Mouse (Mus musculus): ENCODE measurements around the gene Csnk2a2. TPM values are rescaled to one million over a fixed set of nuclear protein-coding genes. Genes with fewer than 3 reads are reported as not detected.

Csnk2a2 gene
- polyA plus RNA-seq, 1 experiment from 2014 or later, result 7.3 TPM

DNA sequence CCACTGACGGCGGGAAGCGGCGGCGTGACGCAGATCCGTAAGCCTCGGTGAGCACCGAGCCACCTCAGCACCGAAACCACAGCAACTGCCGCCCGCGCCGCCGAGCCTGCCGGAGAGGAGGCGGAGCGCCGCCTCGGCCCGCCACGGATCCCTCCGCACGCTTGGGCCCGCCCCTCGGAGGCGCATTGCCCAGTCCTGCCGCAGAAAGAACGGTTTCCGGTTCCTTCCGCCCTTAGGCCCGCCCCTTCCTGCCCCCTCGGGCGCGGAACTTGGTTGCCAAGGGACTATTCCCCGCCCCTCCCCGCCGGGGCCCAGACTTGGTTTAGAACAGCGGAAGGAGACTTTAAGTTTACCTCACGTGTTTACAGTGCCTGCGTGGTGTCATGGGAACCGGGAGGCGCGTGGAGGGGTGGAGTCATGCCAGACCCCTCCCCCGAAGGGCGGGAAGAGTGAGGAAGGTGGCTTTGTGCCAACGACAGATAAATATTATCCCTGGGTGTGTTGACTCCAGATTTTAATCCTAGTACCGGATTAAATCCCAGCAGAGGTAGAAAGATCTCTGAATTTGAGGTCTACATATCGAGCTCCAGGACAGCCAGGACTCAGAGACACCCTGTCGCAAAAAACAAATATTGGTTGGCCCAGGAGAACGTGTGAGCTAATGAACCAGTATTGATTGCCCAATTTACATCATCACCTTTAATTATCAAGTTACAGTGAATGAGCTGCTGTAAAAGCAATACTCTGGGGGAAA, 55.0 kb downstream of the Csnk2a2 start, which contains the start of gene Cfap20:
Gene Cfap20, minus strand, starts transcription at position 184 of the 754 bp plus-strand sequence.
- Histone ChIP-seq H3K27ac (replicated peaks) (peak within 1 kb of the TSS; percentile 94), H3K4me2 (peak within 1 kb of the TSS; percentile 80), H3K36me3 (no peaks in the 10 kb centered on the region), H3K4me1 (peaks cover 38% of the 10 kb centered on the region), H3K4me3 (replicated peaks) (peak within 1 kb of the TSS; percentile 94), H3K9ac (replicated peaks) (peak within 1 kb of the TSS; percentile 96), H3K27me3 (replicated peaks) (no peaks in the 10 kb centered on the region), H3K9me3 (replicated peaks) (no peaks in the 10 kb centered on the region)
- peak; percentile 95 for ATAC-seq (ENCODE audit: low FRiP score)
- under 1% methylated on average over 51 of the region's 51 CpGs for WGBS

DNA sequence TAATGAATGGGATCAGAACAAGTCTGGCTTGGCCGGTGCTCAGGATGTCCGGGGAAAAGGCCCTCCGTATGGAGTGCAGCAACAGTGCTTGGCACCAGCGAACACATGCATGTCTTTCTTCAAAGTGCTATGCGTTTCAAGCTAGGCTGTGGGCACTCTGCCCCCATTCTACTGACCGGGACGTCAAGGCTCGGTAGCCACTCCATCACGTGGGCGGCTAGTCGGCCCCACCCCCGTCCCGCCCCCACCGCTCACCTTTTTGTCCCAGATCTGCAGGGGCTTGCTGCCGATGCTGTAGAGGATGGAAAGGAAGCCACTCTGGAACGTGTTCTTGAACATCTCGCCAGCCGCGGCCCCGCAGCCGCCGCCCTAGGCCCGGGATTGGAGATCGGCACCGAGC, 55.6 kb downstream of the Csnk2a2 start:
- peak; percentile 54; the same call in 1 of the 2 replicates for ATAC-seq (ENCODE audit: low FRiP score)
- Histone ChIP-seq H3K36me3 (no peaks in the 10 kb centered on the region), H3K4me3 (replicated peaks) (peak overlapping the region; percentile 94), H3K27ac (replicated peaks) (peak overlapping the region; percentile 94), H3K27me3 (replicated peaks) (no peaks in the 10 kb centered on the region), H3K9ac (replicated peaks) (peak overlapping the region; percentile 96), H3K9me3 (replicated peaks) (no peaks in the 10 kb centered on the region), H3K4me2 (peak overlapping the region; percentile 80), H3K4me1 (peaks cover 44% of the 10 kb centered on the region)
- WGBS, result under 1% methylated on average over 22 of the region's 25 CpGs

DNA sequence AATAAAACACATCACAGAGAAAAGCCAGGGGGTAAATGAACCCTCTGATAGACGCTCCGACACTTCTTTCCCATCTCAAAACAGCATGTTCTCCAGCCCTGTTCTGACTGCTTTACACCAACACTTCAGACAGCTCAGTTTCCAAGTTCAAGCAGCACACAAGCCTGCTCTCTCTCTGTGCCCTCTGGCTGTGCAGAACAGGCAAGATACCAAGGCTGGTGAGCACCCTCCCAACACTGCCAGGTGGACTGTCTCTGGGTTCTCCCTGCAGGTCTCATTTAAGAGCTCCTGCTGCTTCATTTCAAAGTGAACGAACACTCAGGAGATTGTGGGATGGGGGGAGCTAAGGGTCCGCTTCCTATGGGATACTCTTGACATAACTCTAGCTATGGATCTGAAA, 56.7 kb downstream of the Csnk2a2 start:
- 63% methylated on average over 4 of the region's 4 CpGs for WGBS
- H3K27ac ChIP-seq (replicated peaks), result no peak overlapping the region
- H3K9me3 ChIP-seq (replicated peaks), result no peaks in the 10 kb centered on the region
- peak overlapping the region; percentile 96; the same call in 1 of the 2 replicates for H3K9ac ChIP-seq (replicated peaks)
- no peaks in the 10 kb centered on the region for H3K36me3 ChIP-seq
- no peak for ATAC-seq (ENCODE audit: low FRiP score)
- H3K4me2 ChIP-seq, result peak overlapping the region; percentile 80
- H3K4me1 ChIP-seq, result peaks cover 54% of the 10 kb centered on the region
- H3K4me3 ChIP-seq (replicated peaks), result peak overlapping the region; percentile 94
- no peaks in the 10 kb centered on the region for H3K27me3 ChIP-seq (replicated peaks)

DNA sequence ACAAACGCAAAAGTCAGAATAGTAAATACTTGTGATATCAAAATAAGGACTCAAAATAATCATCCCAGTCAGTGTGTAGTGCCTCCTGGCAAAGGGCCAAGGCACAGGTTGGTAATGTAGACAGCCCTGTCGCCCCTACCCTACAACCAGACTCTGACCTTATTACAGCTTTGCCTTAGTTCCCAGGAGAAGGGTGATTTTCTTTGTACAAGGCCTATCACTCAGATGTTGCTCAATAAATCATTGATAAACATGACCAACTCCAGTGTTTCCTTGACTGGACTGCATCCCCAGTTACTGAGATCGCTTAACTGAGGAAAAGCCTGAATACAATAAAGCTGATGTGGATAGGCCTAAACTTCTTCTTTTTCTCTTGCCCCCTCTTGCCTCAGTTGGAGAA, 57.4 kb downstream of the Csnk2a2 start:
- Histone ChIP-seq H3K4me2 (peak overlapping the region; percentile 80), H3K9me3 (replicated peaks) (no peaks in the 10 kb centered on the region), H3K4me3 (replicated peaks) (no peak overlapping the region), H3K27ac (replicated peaks) (no peak overlapping the region), H3K9ac (replicated peaks) (no peak overlapping the region), H3K36me3 (no peaks in the 10 kb centered on the region), H3K4me1 (peaks cover 61% of the 10 kb centered on the region), H3K27me3 (replicated peaks) (no peaks in the 10 kb centered on the region)
- no peak for ATAC-seq (ENCODE audit: low FRiP score)
- WGBS, result 72% methylated on average over 3 of the region's 3 CpGs

DNA sequence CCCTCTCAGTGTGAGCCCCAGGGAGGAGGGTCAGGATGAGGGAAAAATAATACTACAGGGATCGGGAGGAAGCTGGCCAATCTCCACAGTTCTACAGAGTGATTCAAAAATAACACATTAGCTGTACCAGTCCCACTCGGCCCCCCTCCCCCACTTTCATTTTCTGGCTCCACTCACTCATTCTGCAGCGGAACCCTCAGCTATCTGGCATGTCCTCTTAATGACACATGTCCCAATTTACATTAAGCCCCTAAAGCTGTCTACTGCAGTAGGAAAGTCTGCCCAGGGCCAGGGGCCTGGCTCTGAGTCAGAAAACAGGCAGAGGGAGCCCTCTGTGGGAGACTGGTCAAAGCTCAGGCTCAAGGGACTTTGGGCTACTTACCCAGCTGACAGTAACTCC, 59.9 kb downstream of the Csnk2a2 start:
- no peak overlapping the region; the same call in 1 of the 2 replicates for H3K4me3 ChIP-seq (replicated peaks)
- no peak overlapping the region for H3K9ac ChIP-seq (replicated peaks)
- peaks cover 81% of the 10 kb centered on the region for H3K4me1 ChIP-seq

DNA sequence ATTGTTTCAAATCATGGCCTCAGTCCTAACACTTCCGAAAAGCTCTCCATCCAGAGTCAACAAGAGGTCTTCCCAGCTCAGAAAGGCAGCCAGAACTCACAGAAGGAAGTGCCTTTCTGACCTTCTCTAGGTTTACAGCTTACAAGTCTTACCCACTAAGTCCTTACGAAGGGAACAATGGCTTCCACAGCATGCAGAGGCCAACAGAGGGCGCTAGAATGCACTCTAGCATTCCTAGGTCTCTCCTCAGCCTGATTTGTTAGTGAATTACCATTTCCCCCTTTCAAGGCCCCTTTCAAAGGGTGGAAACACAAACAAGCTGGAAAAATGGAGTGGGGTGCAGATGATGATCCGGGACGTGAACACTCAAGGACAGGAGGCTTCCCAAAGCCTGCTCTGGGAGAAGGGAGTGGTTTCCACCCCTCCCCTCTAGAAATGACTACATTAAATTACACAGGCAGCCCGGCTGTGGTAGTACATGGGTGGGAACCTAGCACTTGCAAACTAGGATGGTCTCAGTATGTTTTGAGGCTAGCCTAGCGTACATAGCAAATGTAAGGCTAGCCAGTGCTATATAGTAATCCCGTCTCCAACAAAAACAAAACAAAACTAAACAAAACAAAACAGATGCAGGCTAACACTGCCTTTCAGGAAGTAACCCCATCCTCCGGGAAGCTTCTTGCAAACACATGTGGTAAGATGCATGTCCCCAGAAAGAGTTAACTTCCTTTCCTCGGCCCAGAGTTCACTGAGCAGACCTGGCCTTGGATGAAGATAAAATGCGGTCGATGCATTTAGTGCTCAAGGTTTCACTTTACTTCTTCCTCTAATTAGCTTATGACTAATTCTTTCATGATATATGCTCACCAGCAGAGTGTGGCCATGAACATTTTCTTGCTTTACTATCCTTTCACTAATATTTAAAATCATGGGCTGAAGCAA, 62.0 kb downstream of the Csnk2a2 start:
- Histone ChIP-seq H3K4me3 (replicated peaks) (no peak overlapping the region), H3K9ac (replicated peaks) (no peak overlapping the region), H3K4me1 (peaks cover 68% of the 10 kb centered on the region), H3K4me2 (peak overlapping the region; percentile 39), H3K27ac (replicated peaks) (peak overlapping the region; percentile 81), H3K9me3 (replicated peaks) (no peaks in the 10 kb centered on the region), H3K36me3 (peaks cover under 1% of the 10 kb centered on the region; the same call in 1 of the 2 replicates), H3K27me3 (replicated peaks) (no peaks in the 10 kb centered on the region)
- 32% methylated on average over 12 of the region's 12 CpGs for WGBS
- peak; percentile 49; the same call in 1 of the 2 replicates for ATAC-seq (ENCODE audit: low FRiP score)

More for the DNA sequence above, 59.9 kb downstream of the Csnk2a2 start:
- Histone ChIP-seq H3K27ac (replicated peaks) (peak overlapping the region; percentile 68), H3K27me3 (replicated peaks) (no peaks in the 10 kb centered on the region), H3K36me3 (no peaks in the 10 kb centered on the region), H3K4me2 (peak overlapping the region; percentile 35), H3K9me3 (replicated peaks) (no peaks in the 10 kb centered on the region)
- 9% methylated on average over 3 of the region's 3 CpGs for WGBS
- no peak for ATAC-seq (ENCODE audit: low FRiP score)

DNA sequence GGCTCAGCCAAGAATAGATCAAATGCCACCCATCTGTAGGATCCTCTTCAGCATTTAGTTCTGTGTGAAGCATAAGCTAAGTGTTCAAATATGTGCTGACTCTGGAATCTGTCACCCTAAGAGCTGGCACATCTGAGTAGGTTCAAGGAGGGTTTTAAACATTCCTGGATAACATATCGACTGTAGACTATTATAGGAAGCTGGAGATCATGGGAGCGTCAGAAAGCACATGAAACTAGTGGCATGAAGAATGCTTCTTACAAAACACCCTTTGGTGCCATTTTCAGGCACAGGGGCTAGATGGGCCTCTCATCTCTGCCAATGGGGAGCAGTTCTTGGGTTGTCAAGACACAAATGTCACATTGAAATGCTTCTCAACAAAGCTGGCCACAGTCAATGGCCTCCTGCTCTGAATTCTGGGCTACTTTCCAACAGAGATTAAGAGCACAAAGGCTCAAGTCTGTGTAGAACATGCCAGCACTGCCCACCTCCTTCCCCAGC, 63.0 kb downstream of the Csnk2a2 start:
- 34% methylated on average over 2 of the region's 2 CpGs for WGBS
- Histone ChIP-seq H3K4me2 (0 out of 2 replicates have a peak overlapping the region, but pooled peaks have one; percentile 39), H3K27ac (replicated peaks) (peak overlapping the region; percentile 81), H3K9ac (replicated peaks) (no peak overlapping the region), H3K36me3 (peaks cover 10% of the 10 kb centered on the region), H3K9me3 (replicated peaks) (no peaks in the 10 kb centered on the region), H3K4me3 (replicated peaks) (no peak overlapping the region), H3K4me1 (peaks cover 58% of the 10 kb centered on the region), H3K27me3 (replicated peaks) (no peaks in the 10 kb centered on the region)
- 0 out of 2 replicates have a peak, but pooled peaks have one; percentile 42 for ATAC-seq (ENCODE audit: low FRiP score)

DNA sequence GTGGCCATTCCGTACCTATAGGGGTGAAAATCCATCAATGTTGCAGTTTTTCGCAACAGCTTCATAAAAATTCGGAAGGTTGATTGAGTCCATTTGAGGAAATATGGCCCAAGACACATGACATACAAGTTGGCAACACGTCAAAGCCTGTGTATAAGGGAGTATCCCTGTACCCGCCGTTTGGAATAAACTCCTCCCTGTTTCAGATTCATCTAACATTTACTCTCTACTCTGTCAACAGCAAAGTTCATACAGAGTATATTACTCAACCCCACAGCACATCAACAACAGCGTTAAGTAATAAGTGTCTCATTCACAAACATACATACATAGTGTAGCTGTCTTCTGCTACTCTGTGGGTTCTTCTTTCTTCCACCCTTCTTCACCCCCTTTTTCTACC, 65.2 kb downstream of the Csnk2a2 start:
- Histone ChIP-seq H3K9me3 (replicated peaks) (no peaks in the 10 kb centered on the region), H3K9ac (replicated peaks) (no peak overlapping the region), H3K4me2 (no peak overlapping the region), H3K27me3 (replicated peaks) (no peaks in the 10 kb centered on the region), H3K4me3 (replicated peaks) (no peak overlapping the region), H3K4me1 (peaks cover 41% of the 10 kb centered on the region), H3K27ac (replicated peaks) (no peak overlapping the region), H3K36me3 (peaks cover 27% of the 10 kb centered on the region)
- ATAC-seq (ENCODE audit: low FRiP score), result no peak
- 92% methylated on average over 7 of the region's 7 CpGs for WGBS

DNA sequence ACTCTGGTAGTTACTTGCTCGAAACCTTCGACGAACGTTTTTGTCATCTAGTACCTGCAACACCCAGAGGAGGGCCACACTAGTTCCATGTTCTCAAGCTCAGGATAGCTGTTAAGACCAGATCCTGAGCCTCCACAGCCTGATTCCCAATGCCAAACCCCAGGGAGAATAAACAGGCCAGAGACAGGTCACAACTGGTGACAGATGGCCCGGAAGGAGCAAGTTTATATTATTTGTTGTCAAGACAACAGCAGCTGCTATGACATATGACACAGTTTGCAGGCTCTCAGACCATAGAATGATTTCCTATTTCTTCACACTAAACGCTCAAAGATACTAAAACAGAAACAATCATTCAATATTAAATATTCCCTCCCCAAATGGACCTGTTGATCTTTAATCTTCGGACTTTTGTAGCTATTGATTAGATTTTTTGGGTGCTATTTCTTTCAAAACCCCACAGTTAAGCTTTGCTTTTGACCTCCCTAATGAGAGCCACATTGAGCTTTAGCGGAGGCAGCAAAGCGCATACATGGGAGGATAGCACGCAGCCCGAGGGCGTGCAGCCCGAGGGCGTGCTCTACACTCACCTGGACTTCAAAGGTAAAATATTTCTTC, 67.5 kb downstream of the Csnk2a2 start:
- H3K27me3 ChIP-seq (replicated peaks), result no peaks in the 10 kb centered on the region
- H3K4me3 ChIP-seq (replicated peaks), result no peak overlapping the region
- H3K27ac ChIP-seq (replicated peaks), result no peak overlapping the region
- H3K36me3 ChIP-seq, result peaks cover 36% of the 10 kb centered on the region
- no peak overlapping the region for H3K4me2 ChIP-seq
- WGBS, result 94% methylated on average over 14 of the region's 14 CpGs
- H3K4me1 ChIP-seq, result peaks cover 19% of the 10 kb centered on the region
- no peaks in the 10 kb centered on the region for H3K9me3 ChIP-seq (replicated peaks)
- ATAC-seq (ENCODE audit: low FRiP score), result no peak
- no peak overlapping the region for H3K9ac ChIP-seq (replicated peaks)

DNA sequence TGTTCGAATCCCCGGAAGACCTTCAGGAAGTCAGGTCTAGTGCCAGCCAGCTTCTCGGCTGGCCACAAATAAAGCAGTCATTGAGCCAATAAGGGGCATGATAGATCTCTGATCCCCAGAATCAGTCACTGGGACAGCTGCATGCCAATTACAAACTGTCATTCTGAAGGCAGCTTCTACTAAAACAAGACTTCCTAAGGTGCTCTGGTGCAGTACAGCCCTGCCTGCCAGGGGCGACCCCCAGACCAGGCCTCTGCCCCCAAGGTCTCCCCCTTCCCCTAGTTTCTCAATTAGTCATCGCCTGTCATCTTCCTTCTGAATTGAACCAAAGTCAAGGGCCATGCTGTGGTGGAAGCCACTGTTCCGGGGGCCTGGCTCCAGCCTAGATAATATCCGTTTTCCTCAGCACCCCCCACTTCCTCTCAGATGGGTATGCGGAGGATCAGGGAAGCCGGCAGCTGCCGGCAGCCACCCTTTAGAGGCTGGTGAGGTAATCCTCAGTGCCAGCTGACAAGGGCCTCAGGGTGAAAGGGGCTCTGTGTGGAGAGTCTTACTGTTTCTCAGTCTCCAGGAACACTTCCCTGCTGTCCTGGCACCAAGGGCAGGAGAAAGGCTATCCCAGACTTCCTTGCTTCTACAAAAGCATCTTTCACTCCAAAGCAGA, 78.4 kb downstream of the Csnk2a2 start:
- 60% methylated on average over 10 of the region's 10 CpGs for WGBS
- ATAC-seq (ENCODE audit: low FRiP score), result peak; percentile 47; the same call in 1 of the 2 replicates
- Histone ChIP-seq H3K27ac (replicated peaks) (no peak overlapping the region), H3K4me3 (replicated peaks) (no peak overlapping the region), H3K36me3 (no peaks in the 10 kb centered on the region), H3K9ac (replicated peaks) (no peak overlapping the region), H3K4me2 (no peak overlapping the region), H3K4me1 (peaks cover 3% of the 10 kb centered on the region; the same call in 1 of the 2 replicates), H3K9me3 (replicated peaks) (no peaks in the 10 kb centered on the region), H3K27me3 (replicated peaks) (no peaks in the 10 kb centered on the region)
